Mouse (Mus musculus) lung, adult 2 months (tissue): ENCODE measurements around the gene Capn7. TPM values are rescaled to one million over a fixed set of nuclear protein-coding genes. Genes with fewer than 3 reads are reported as not detected.

Source experiments
- DNase-seq: peaks from one replicate; pipeline ENCODE4 v3.0.0; 2022
- H3K4me1 ChIP-seq: fragments of 200-500 bp; 2 replicates; pipeline ENCODE4 v1.6.1; 2011; ENCODE audit warnings: low read length; ENCODE audit not compliant: control insufficient read depth, insufficient read depth
- H3K4me3 ChIP-seq: fragments of 200-500 bp; replicated peaks from 2 replicates; pipeline ENCODE3; 2011; ENCODE audit warnings: low read depth, mild to moderate bottlenecking, control low read depth, low read length; ENCODE audit errors: extremely low read depth
- CTCF ChIP-seq: fragments of 200-500 bp; IDR thresholded peaks from 2 replicates; pipeline ENCODE4 v1.5.1; 2011; ENCODE audit warnings: mild to moderate bottlenecking, low read length, control low read depth; ENCODE audit not compliant: insufficient read depth
- POLR2A ChIP-seq: fragments of 200-500 bp; IDR thresholded peaks from 2 replicates; pipeline ENCODE4 v1.6.1; 2011; ENCODE audit warnings: low read depth, mild to moderate bottlenecking, control low read depth, low read length, borderline replicate concordance; ENCODE audit errors: extremely low read depth
- WGBS: fragments of 180-500 bp; shearing (Covaris S2); methylation state at CpG from one replicate; pipeline ENCODE4 v1.1.7; 2018; 5-methylcytosine and 5-hydroxymethylcytosine counted together
- polyA plus RNA-seq: library from polyadenylated mRNA; depleted of rRNA; stranded (reverse); fragments of >200 nt; gene quantifications from 2 replicates; pipeline ENCODE4 v1.2.3, GENCODE M21; 2012

The Capn7 gene
- polyA plus RNA-seq, 1 experiment: 12.2 TPM

DNA sequence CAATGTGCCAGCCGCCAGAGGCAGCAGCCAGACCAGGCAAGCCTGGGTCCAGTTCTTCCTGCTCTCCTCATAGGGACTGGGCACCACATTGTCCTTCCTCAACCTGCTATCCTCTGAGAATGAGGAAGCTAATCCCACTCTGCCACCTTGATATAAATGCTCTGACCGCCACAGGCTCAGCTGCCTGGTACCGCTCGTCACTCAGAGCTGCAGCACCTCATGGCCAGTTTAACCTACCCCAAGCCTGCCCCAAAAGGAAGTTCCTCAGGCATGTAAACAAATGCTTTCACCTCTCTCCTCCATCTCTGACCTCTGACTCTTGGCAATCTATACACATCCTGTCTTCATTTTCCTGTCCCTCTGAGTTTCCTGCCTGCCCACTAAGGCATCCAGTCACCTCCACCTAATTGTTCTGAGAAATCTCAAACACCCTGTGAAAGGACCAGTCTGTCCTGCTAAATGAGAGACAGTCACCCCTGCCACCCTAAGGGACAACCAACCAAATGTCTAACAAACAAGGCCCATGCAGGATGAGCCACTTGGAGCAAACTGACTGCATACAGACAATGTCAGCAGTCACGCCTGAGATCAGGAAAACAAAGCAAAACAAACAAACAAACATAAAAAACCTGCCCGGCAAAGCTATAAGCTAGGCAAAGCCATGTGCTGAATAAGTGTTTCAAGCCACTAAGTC lies 71.6 kb downstream of the Capn7 start:
- 34% methylated on average over 6 of the region's 6 CpGs for WGBS
- DNase-seq: no peak
- Histone ChIP-seq H3K4me3 (no peak overlapping the region), H3K4me1 (peaks cover 33% of the 10 kb centered on the region)
- TF ChIP-seq POLR2A (no peak), CTCF (no peak)

DNA sequence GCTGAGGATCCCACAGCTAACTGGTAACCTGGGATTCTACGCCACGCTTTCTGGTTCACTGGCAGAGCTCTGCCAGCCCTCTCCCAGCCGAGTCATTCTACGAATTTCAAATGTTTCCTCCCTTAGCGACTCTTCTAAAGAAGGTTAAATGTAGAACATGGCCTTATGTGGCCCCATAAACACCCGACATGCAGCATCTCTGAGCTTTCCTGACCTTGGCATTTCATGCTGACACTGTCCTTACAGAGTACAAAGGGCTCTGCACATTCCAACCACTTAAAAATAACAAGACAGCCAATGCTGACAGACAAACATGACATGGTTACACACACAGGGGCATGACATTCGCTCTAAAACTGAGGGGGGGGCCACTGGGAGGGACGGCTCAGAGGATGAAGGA lies 72.2 kb downstream of the Capn7 start:
- no peak for TF ChIP-seq CTCF
- Histone ChIP-seq H3K4me1 (peaks cover 36% of the 10 kb centered on the region), H3K4me3 (no peak overlapping the region)
- DNase-seq: no peak
- 53% methylated on average over 8 of the region's 8 CpGs for WGBS

DNA sequence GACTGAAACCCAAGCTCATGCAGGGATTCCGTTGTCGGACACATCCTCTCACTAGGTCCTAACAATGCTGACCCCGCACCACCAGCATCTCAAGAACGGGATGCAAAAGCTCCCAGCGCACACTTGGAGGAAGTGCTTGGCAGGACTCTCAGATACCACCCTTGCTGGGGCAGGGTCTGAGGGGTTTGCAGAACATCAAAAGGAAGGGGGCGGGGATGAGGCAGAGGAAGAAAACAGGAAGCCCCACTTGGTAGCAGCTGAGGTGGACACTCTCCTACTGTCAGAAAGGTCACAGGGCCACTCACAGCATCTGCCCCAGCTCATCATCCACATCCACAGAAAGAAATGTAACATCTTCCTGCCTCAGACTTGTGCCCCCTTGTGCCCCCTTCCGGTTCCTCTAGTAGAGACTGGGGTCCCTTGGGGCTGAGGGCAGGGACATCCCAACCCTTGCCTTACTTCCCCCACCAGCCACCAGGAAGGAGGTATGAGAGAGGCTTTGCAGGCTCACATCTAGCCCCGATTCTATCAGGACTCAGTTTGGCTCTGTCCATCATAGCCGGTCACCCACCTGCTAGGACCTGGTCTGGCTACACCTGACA lies 73.8 kb downstream of the Capn7 start:
- Histone ChIP-seq H3K4me3 (no peak overlapping the region), H3K4me1 (peaks cover 50% of the 10 kb centered on the region)
- DNase-seq: no peak
- TF ChIP-seq POLR2A (no peak), CTCF (no peak)
- WGBS: 50% methylated on average over 9 of the region's 9 CpGs

DNA sequence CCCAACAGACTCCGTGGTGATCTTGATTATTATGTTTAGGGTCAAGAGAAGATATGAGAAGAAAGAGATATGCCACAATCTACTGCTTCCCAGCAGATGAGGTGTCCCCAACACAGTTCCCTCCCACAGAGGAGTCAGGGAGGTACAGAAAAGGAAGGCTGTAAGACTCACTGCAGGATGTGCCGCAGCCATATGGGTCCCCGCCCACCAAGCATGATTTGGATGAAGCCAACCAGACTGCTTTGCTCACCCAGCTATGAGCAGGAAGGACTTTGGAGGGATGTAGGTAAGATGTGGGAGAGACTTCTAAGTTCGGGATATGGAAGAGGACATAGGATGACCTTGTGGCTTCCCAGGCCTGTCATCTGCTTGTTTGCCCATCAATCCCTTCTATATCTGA lies 74.3 kb downstream of the Capn7 start:
- Histone ChIP-seq H3K4me3 (no peak overlapping the region), H3K4me1 (peaks cover 54% of the 10 kb centered on the region)
- TF ChIP-seq CTCF (no peak), POLR2A (no peak)
- 69% methylated on average over 4 of the region's 4 CpGs for WGBS
- DNase-seq: no peak

DNA sequence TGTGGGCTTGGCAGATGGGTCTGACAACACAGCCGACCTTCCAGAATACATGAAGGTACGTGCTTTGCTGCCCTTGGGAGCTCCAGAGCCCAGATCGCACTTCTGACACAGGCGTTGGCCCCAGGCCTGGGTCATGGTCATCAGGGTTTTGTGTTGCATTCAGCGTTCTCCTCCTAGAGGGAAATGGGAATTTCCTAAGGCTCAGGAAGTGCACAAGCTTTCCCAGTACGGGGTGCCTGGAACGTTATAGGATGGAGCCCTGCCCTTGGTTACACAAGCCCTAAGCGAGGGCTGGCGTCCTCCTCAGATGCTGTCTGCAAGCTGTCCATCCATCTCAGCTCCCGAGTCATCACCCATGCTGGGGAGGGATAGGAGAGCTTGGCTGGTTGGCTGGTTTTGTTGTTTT lies 76.2 kb downstream of the Capn7 start:
- Histone ChIP-seq H3K4me1 (peaks cover 47% of the 10 kb centered on the region), H3K4me3 (no peak overlapping the region)
- no peak for TF ChIP-seq POLR2A
- no peak for TF ChIP-seq CTCF
- no peak for DNase-seq
- 34% methylated on average over 10 of the region's 10 CpGs for WGBS

DNA sequence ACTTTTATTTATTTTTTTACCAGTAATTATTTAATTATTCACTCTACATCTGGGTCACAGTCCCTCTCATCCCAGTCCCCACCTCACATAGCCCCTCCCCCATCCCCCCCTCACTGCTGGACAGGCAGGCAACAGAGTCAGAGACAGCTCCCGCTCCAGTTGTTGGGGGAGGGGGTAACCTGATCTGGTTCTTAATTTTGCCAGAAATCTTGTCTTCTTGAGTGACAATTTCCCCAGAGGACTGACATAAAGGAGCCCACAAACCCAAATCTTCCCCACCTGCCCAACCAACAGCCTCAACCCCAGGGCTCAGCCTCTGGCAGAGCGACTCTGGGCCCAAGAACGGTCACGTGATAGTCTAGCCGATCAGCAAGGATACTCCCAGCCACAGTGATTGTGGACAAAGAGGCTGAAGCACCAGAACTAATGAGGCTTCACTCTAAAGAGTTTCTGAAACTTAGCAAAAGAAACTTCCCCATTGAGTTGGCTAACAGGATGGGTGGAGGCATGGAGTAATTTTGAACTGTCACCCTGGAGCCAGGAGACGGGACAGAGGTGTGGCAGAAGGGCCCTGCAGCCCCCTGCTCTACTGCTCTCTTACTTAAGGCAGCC lies 77.1 kb downstream of the Capn7 start:
- H3K4me3 ChIP-seq: no peak overlapping the region
- 35% methylated on average over 6 of the region's 6 CpGs for WGBS
- TF ChIP-seq POLR2A (no peak), CTCF (no peak)
- H3K4me1 ChIP-seq: peaks cover 38% of the 10 kb centered on the region
- DNase-seq: no peak

DNA sequence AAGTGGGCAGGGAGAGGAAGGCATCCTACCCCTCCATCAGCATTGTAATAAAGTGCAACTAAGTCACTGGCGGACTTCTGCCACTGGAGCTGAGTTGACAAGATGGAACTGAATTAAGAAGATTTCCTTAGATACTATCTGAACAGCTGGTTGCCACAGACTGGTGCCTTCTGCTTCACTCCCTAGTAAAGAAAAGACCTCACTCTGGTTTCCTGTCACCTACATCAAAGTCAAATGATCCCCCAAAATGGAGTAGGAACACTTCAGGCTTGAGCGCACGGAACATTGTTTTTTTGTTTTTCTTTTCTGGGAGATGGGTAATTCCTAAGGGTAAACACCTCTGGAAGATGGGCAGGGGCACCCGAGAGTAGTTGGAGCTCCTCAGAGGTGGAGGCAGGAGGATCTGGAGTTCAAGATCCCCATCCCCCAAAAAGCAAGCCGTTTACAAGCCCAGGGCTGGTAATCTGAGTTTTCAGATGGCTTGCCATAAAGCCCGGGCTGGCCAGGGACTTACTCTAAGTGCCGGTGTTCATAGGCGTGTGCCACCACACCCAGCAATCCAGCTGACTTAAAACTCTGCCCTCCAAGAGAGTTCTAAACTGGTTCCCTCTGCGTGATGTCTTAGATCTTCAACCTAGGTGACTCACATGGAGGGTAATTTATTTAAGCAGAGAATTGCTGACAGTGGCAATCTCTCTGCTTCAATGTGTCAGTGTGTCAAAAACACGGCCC lies 78.0 kb downstream of the Capn7 start:
- TF ChIP-seq POLR2A: no peak
- no peak for TF ChIP-seq CTCF
- DNase-seq: no peak
- Histone ChIP-seq H3K4me3 (no peak overlapping the region), H3K4me1 (peaks cover 37% of the 10 kb centered on the region)
- WGBS: 40% methylated on average over 10 of the region's 10 CpGs

DNA sequence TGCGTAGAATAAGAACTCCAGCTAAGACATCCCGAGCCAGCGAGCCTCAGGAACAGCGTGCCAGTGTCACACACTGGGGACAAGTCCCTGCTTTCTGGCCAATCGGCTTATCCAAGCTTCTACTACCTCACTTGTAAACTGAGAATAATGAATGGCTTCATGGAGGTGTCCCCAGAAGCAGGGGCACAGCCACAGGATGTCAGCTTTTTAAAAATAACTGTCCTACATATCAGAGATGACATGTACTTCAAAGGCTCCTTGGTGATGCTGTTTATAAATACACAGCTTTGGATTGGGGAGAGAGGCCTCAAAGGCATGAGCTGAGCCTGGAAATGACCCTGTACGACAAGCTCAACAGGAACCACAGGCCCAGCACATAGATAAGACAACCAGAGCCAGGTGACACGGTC lies 78.5 kb downstream of the Capn7 start:
- no peak for DNase-seq
- WGBS: 24% methylated on average over 7 of the region's 7 CpGs
- peaks cover 37% of the 10 kb centered on the region for H3K4me1 ChIP-seq

DNA sequence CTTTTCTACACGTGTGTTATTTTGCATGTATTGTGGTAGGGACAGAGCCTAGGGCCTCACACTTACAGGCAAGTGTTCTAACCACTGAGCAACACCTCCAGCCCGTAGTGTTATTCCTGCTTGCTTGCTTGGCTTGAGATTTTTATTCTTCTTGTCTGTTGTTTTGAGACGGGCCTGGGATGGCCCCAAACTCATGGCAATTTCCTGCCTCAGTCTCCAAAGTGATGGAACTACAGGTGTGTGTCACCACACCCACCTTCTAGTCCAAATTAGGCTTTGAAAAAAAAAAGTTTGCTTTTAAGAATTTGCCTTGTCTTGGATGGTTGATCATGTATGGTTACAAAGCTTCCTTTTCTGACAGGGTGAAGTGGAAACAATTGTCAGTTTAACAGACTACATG lies 80.0 kb downstream of the Capn7 start:
- no peak for DNase-seq
- 77% methylated on average over 3 of the region's 3 CpGs for WGBS
- Histone ChIP-seq H3K4me3 (no peak overlapping the region), H3K4me1 (peaks cover 37% of the 10 kb centered on the region)
- no peak for TF ChIP-seq POLR2A
- TF ChIP-seq CTCF: no peak

More for the DNA sequence above, 78.5 kb downstream of the Capn7 start:
- H3K4me3 ChIP-seq: no peak overlapping the region
- no peak for TF ChIP-seq CTCF
- TF ChIP-seq POLR2A: no peak
